Mouse (Mus musculus) erythroblast, embryonic 14.5 days (primary cell): ENCODE results near the gene Zranb1.

Experiments used
- GATA1 ChIP-seq: IDR thresholded peaks from 2 replicates; pipeline ENCODE4 v1.6.1; 2012; ENCODE audit warnings: low read length, inconsistent platforms, mixed read lengths
- TAL1 ChIP-seq: IDR thresholded peaks from 3 replicates; pipeline ENCODE4 v1.6.1; 2012; ENCODE audit warnings: low read length, inconsistent platforms, mixed read lengths

DNA sequence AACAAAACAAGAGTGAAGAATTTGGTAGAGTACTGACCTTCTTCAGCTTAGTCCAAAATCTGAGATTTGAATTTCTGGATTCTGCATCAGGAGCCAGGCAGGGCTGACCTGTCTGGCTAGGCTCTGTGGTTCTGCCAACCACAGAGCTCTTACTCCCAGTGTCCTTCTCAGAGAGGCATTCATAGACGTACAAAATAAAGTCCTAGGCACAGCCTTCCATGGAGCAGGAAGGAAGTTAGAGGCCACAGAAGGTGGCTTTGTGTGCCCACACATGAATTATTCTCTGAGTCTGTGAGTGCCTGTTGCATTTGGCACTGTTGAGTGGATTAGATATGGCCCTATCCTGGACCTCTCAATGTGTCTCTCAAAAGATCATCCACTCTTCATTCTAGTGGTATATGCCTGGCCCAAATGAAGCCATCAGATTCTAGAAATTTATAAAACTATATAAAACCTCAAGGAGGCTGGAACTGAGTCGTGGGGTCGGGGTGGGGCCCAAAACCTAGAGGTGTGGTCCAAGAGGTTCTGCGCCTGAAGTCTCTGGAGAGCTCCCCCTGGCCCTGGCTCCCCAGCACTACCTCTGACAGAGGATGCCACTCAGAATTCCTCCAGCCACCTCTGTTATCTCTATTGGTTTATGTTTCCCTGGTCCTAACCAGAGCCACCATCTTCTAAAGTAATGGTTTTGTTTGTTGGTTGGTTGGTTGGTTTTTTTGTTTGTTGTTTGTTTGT lies 42.3 kb upstream of the Zranb1 start:
- no peak for TF ChIP-seq GATA1
- TF ChIP-seq TAL1: no peak
